ENCODE assay signal across 8 mouse cellular contexts in genomic region chr16:56486461-56486860, GRCm38 (mm10). TPM values are rescaled to one million over a fixed set of nuclear protein-coding genes. Genes with fewer than 3 reads are reported as not detected.
DNase-seq lines count a peak whose midpoint lies in the region; ATAC-seq lines count a peak whose summit lies in the region.

No protein-coding gene starts in this region.

- ATAC-seq in embryonic facial prominence, embryonic 14.5 days (ENCODE audit: low read depth): no peak
- ATAC-seq in CD4-positive, CD25-positive, alpha-beta regulatory T cell, adult 4 months: no peak

- H3K27me3 ChIP-seq in embryonic facial prominence, embryonic 14.5 days (replicated peaks; ENCODE audit: control insufficient read depth, insufficient read depth, low read length): no peaks in the 10 kb centered on the region
- no peaks in the 10 kb centered on the region for H3K27me3 ChIP-seq in embryonic facial prominence, embryonic 10.5 days (replicated peaks; ENCODE audit: low read depth, poor library complexity, severe bottlenecking)

- no peak overlapping the region for H3K4me3 ChIP-seq in embryonic facial prominence, embryonic 14.5 days (ENCODE audit: low read depth, low read length)
- H3K4me3 ChIP-seq in embryonic facial prominence, embryonic 10.5 days: no peak overlapping the region

- no peak overlapping the region for H3K9ac ChIP-seq in embryonic facial prominence, embryonic 14.5 days (ENCODE audit: low read depth, low read length)

- no peak overlapping the region for H3K27ac ChIP-seq in embryonic facial prominence, embryonic 14.5 days (replicated peaks; ENCODE audit: low read depth, low read length)
- H3K27ac ChIP-seq in embryonic facial prominence, embryonic 10.5 days (replicated peaks): no peak overlapping the region

- H3K4me2 ChIP-seq in embryonic facial prominence, embryonic 14.5 days (ENCODE audit: low read depth, low read length): no peak overlapping the region

- DNase-seq in embryonic facial prominence, embryonic 14.5 days (ENCODE audit: low spot score): peak; percentile 77
- DNase-seq in embryonic facial prominence, embryonic 10.5 days (ENCODE audit: low spot score): no peak
- DNase-seq in ES-CJ7 (ENCODE audit: low read depth, low spot score): peak; percentile 39
- DNase-seq in gastrocnemius, adult 18-20 months (ENCODE audit: low spot score): peak; percentile 68
- DNase-seq in kidney, postnatal 14 days: peak; percentile 68
- no peak for DNase-seq in thymus, postnatal 25 days
- DNase-seq in layer of hippocampus, adult 11-12 months (ENCODE audit: low spot score): no peak

- H3K9me3 ChIP-seq in embryonic facial prominence, embryonic 14.5 days (ENCODE audit: control insufficient read depth, low read length): no peaks in the 10 kb centered on the region
- H3K9me3 ChIP-seq in embryonic facial prominence, embryonic 10.5 days: no peaks in the 10 kb centered on the region

- H3K36me3 ChIP-seq in embryonic facial prominence, embryonic 14.5 days (ENCODE audit: control insufficient read depth, insufficient read depth, low read length): no peaks in the 10 kb centered on the region
- no peaks in the 10 kb centered on the region for H3K36me3 ChIP-seq in embryonic facial prominence, embryonic 10.5 days (replicated peaks)

- WGBS in embryonic facial prominence, embryonic 14.5 days: 35% methylated on average over 4 of the region's 4 CpGs
- WGBS in embryonic facial prominence, embryonic 10.5 days: 58% methylated on average over 4 of the region's 4 CpGs

- no peaks in the 10 kb centered on the region for H3K4me1 ChIP-seq in embryonic facial prominence, embryonic 14.5 days (ENCODE audit: control insufficient read depth, insufficient read depth, low read length)
- H3K4me1 ChIP-seq in embryonic facial prominence, embryonic 10.5 days: no peaks in the 10 kb centered on the region

RNA-seq across cellular contexts. Expression of gene Abi3bp, which starts 8.8 kb away (rescaled TPM):
- polyA plus RNA-seq in embryonic facial prominence, embryonic 14.5 days (2014; fragmentation: Nextera tagmentation; extraction: Ambion mirVana): 24.6 and 28.3 TPM in 2 replicates
- polyA plus RNA-seq in embryonic facial prominence, embryonic 10.5 days (2016; fragmentation: Nextera tagmentation; extraction: Ambion mirVana): 0.35 TPM in 2 replicates
- total RNA-seq in gastrocnemius, adult 18-20 months (2021): 10 to 100 TPM in 1 of 2 experiments, 1 to 10 TPM in 1; 8.6 to 14.0 TPM
- polyA plus RNA-seq in CD4-positive, CD25-positive, alpha-beta regulatory T cell, adult 4 months (2017; shearing (Covaris generic)): under 1 TPM; 0.09 to 0.20 TPM

Comparison
In these comparisons a context has a peak if more than half of its experiments do, and no peak if none do; other contexts are left out.
1. DNase-seq: peak in embryonic facial prominence, embryonic 14.5 days (single experiment), ES-CJ7 (single experiment), gastrocnemius, adult 18-20 months (single experiment) and kidney, postnatal 14 days (single experiment); none in embryonic facial prominence, embryonic 10.5 days (single experiment), thymus, postnatal 25 days (single experiment) and layer of hippocampus, adult 11-12 months (single experiment).
2. RNA of gene Abi3bp, which starts 8.8 kb away (polyA plus RNA-seq): 24.6 to 28.3 TPM in embryonic facial prominence, embryonic 14.5 days; 0.35 TPM in embryonic facial prominence, embryonic 10.5 days and 0.09 to 0.20 TPM in CD4-positive, CD25-positive, alpha-beta regulatory T cell, adult 4 months; every median in the first group is over 10 times any median in the second.